Mouse (Mus musculus): Measurements from ENCODE around the gene Cela1. TPM values are rescaled to one million over a fixed set of nuclear protein-coding genes. Genes with fewer than 3 reads are reported as not detected.

The Cela1 gene
- total RNA-seq, 2 experiments from 2014 or later: 1.7 to 5.0 TPM

GRCm38 (mm10) chr15:100646161-100646560 is 41.6 kb downstream of the Cela1 start:
- DNase-seq (ENCODE audit: low spot score in 2 of 2): no peak
- intact Hi-C loops (cut with DNase I): no loop called here

- intact Hi-C loops (cut with DNase I): no loop called here
- no peak for DNase-seq (ENCODE audit: low spot score in 2 of 2)
Measured at GRCm38 (mm10) chr15:100642451-100642850, 45.3 kb downstream of the Cela1 start.

- no peak for DNase-seq (ENCODE audit: low spot score in 2 of 2)
- intact Hi-C loops (cut with DNase I): no loop called here
Measured at GRCm38 (mm10) chr15:100641226-100641810, 46.4 kb downstream of the Cela1 start.

GRCm38 (mm10) chr15:100639972-100640750 is 47.6 kb downstream of the Cela1 start:
- intact Hi-C loops (cut with DNase I): loop anchor here (5.0 kb wide), 1 partner anchor 42 kb away; no protein-coding TSS in a partner anchor

GRCm38 (mm10) chr15:100637661-100638060 is 50.1 kb downstream of the Cela1 start:
- intact Hi-C loops (cut with DNase I): loop anchor here (5.0 kb wide), 1 partner anchor 45 kb away; no protein-coding TSS in a partner anchor
- no peak for DNase-seq (ENCODE audit: low spot score in 2 of 2)

More at GRCm38 (mm10) chr15:100639972-100640750, 47.6 kb downstream of the Cela1 start:
- no peak for DNase-seq (ENCODE audit: low spot score in 2 of 2)

GRCm38 (mm10) chr15:100636700-100637501 is 50.8 kb downstream of the Cela1 start, which contains the start of gene Smagp:
TSS of gene Smagp (minus strand) at chr15:100636940.
- DNase-seq (ENCODE audit: low spot score in 2 of 2): no peak
- intact Hi-C loops (cut with DNase I): loop anchor here (5.0 kb wide), 1 partner anchor 45 kb away; no protein-coding TSS in a partner anchor

GRCm38 (mm10) chr15:100635851-100636645 is 51.7 kb downstream of the Cela1 start:
- intact Hi-C loops (cut with DNase I): loop anchor here (5.0 kb wide), 1 partner anchor 46 kb away; no protein-coding TSS in a partner anchor

GRCm38 (mm10) chr15:100635239-100635638 is 52.5 kb downstream of the Cela1 start:
- intact Hi-C loops (cut with DNase I): loop anchor here (5.0 kb wide), 1 partner anchor 47 kb away; no protein-coding TSS in a partner anchor
- DNase-seq (ENCODE audit: low spot score in 2 of 2): no peak

More at GRCm38 (mm10) chr15:100635851-100636645, 51.7 kb downstream of the Cela1 start:
- no peak for DNase-seq (ENCODE audit: low spot score in 2 of 2)

GRCm38 (mm10) chr15:100633341-100633740 is 54.4 kb downstream of the Cela1 start:
- DNase-seq (ENCODE audit: low spot score in 2 of 2): no peak
- intact Hi-C loops (cut with DNase I): no loop called here

- no peak for DNase-seq (ENCODE audit: low spot score in 2 of 2)
- intact Hi-C loops (cut with DNase I): no loop called here
Measured at GRCm38 (mm10) chr15:100632323-100632722, 55.4 kb downstream of the Cela1 start.

GRCm38 (mm10) chr15:100631454-100632170 is 56.1 kb downstream of the Cela1 start:
- no peak for DNase-seq (ENCODE audit: low spot score in 2 of 2)
- intact Hi-C loops (cut with DNase I): no loop called here

- intact Hi-C loops (cut with DNase I): no loop called here
- no peak for DNase-seq (ENCODE audit: low spot score in 2 of 2)
Measured at GRCm38 (mm10) chr15:100630126-100630525, 57.6 kb downstream of the Cela1 start.

- intact Hi-C loops (cut with DNase I): no loop called here
Measured at GRCm38 (mm10) chr15:100628797-100629196, 58.9 kb downstream of the Cela1 start.

GRCm38 (mm10) chr15:100627774-100628370 is 59.8 kb downstream of the Cela1 start:
- intact Hi-C loops (cut with DNase I): no loop called here
- no peak for DNase-seq (ENCODE audit: low spot score in 2 of 2)

More at GRCm38 (mm10) chr15:100628797-100629196, 58.9 kb downstream of the Cela1 start:
- no peak for DNase-seq (ENCODE audit: low spot score in 2 of 2)

- intact Hi-C loops (cut with DNase I): no loop called here
- no peak for DNase-seq (ENCODE audit: low spot score in 2 of 2)
Measured at GRCm38 (mm10) chr15:100627287-100627686, 60.4 kb downstream of the Cela1 start.

GRCm38 (mm10) chr15:100624435-100624834 is 63.3 kb downstream of the Cela1 start:
- intact Hi-C loops (cut with DNase I): no loop called here
- DNase-seq (ENCODE audit: low spot score in 2 of 2): no peak

Measured in left cerebral cortex, postnatal 25 days (tissue).